In the genomic region with DNA sequence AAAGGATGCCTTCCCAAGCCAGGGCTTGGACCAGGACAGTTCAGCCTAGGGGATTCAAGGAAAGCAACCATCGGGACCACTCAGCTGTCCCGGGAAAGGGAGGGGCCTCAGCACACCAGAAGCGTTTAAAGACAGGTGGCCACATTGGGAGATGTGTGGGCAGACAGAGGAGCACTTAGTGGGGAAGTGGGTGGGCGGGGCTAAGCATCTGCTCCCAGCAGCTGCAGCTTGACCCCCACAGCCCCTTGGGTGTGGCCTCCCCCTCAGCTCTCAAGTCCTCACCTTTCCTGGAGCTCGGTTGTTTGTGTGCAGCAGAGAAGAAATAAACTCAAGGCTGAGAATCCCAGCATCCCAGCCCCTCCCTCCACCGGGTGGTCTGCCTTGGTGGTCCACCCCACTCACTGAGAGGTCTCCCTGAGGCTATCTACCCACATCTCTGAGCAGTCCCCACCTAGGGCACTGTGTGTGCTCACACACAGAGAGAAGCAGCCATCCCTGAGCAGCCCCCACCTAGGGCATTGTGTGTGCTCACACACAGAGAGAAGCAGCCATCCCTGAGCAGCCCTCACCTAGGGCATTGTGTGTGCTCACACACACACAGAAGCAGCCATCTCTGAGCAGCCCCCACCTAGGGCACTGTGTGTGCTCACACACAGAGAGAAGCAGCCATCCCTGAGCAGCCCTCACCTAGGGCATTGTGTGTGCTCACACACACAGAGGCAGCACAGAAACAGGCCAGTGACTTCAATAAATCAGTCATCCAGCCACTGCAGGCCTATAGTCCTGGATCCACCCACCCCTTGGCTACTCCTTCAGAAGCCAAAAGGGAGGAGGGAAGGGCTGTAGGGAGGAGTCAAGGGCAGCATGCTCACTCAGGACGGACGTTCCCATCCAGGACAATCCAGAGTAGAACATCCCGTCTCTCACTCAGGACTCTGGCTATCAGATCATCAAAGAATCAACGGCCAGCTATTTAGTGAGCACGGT, we compare ENCODE assay signal across 8 mouse cellular contexts.
DNase-seq lines count a peak whose midpoint lies in the region; ATAC-seq and TF ChIP-seq lines count a peak whose summit lies in the region.

No protein-coding gene starts in this region.

- H3K27ac ChIP-seq in lung, embryonic 14.5 days (ENCODE audit: low read depth), result peak overlapping the region; percentile 18; the same call in 1 of the 2 replicates
- H3K27ac ChIP-seq in heart, embryonic 11.5 days (ENCODE audit: low read depth, low read length), result no peak overlapping the region
- H3K27ac ChIP-seq in lung, embryonic 15.5 days, result 0 out of 2 replicates have a peak overlapping the region, but pooled peaks have one; percentile 10

- peak; percentile 36; the same call in 1 of the 2 replicates for ATAC-seq in lung, embryonic 14.5 days (ENCODE audit: insufficient read depth)
- 0 out of 2 replicates have a peak, but pooled peaks have one; percentile 3 for ATAC-seq in heart, embryonic 11.5 days (replicated peaks; ENCODE audit: insufficient number of reproducible peaks, low FRiP score, low TSS enrichment)
- ATAC-seq in lung, embryonic 15.5 days (ENCODE audit: borderline replicate concordance, extremely low read depth, low FRiP score, low TSS enrichment), result peak; percentile 26; the same call in 1 of the 2 replicates

- no peaks in the 10 kb centered on the region for H3K36me3 ChIP-seq in lung, embryonic 14.5 days (ENCODE audit: insufficient read depth)
- no peaks in the 10 kb centered on the region for H3K36me3 ChIP-seq in heart, embryonic 11.5 days (ENCODE audit: control insufficient read depth, insufficient read depth, low read length)
- H3K36me3 ChIP-seq in lung, embryonic 15.5 days, result no peaks in the 10 kb centered on the region

- no peak for TF ChIP-seq CTCF in lung, embryonic 14.5 days (IDR thresholded peaks at IDR 0.05; ENCODE audit: low read depth)
- TF ChIP-seq CTCF in lung, adult 2 months (IDR thresholded peaks at IDR 0.05; ENCODE audit: insufficient read depth, low read length), result no peak

- TF ChIP-seq POLR2A in lung, adult 2 months (IDR thresholded peaks at IDR 0.05; ENCODE audit: borderline replicate concordance, extremely low read depth, low read depth, low read length), result no peak

- H3K4me3 ChIP-seq in lung, embryonic 14.5 days (ENCODE audit: low read depth, low read length), result no peak overlapping the region
- no peak overlapping the region for H3K4me3 ChIP-seq in lung, adult 2 months (replicated peaks; ENCODE audit: extremely low read depth, low read depth, low read length)
- no peak overlapping the region for H3K4me3 ChIP-seq in heart, embryonic 11.5 days (ENCODE audit: low read depth, low read length)
- H3K4me3 ChIP-seq in lung, embryonic 15.5 days, result no peak overlapping the region

- H3K4me2 ChIP-seq in lung, embryonic 14.5 days, result no peak overlapping the region
- no peak overlapping the region for H3K4me2 ChIP-seq in heart, embryonic 11.5 days
- H3K4me2 ChIP-seq in lung, embryonic 15.5 days, result no peak overlapping the region

- H3K4me1 ChIP-seq in lung, embryonic 14.5 days (ENCODE audit: insufficient read depth), result peaks cover 42% of the 10 kb centered on the region
- peaks cover 33% of the 10 kb centered on the region for H3K4me1 ChIP-seq in lung, adult 2 months (ENCODE audit: control insufficient read depth, insufficient read depth, low read length)
- H3K4me1 ChIP-seq in heart, embryonic 11.5 days (ENCODE audit: control insufficient read depth, insufficient read depth, low read length), result peaks cover 40% of the 10 kb centered on the region
- peaks cover 64% of the 10 kb centered on the region for H3K4me1 ChIP-seq in lung, embryonic 15.5 days

- 15% methylated on average over 11 of the region's 11 CpGs for WGBS in lung, embryonic 14.5 days
- WGBS in lung, adult 2 months, result 33% methylated on average over 11 of the region's 11 CpGs
- 23% methylated on average over 11 of the region's 11 CpGs for WGBS in heart, embryonic 11.5 days (ENCODE audit: insufficient replicate concordance)
- WGBS in lung, embryonic 15.5 days, result 16% methylated on average over 11 of the region's 11 CpGs

- no peaks in the 10 kb centered on the region for H3K27me3 ChIP-seq in lung, embryonic 14.5 days (ENCODE audit: insufficient read depth, low read length)
- no peaks in the 10 kb centered on the region for H3K27me3 ChIP-seq in heart, embryonic 11.5 days (ENCODE audit: control insufficient read depth, insufficient read depth, low read length)
- H3K27me3 ChIP-seq in lung, embryonic 15.5 days, result no peaks in the 10 kb centered on the region

- no peaks in the 10 kb centered on the region for H3K9me3 ChIP-seq in lung, embryonic 14.5 days (ENCODE audit: low read depth, low read length)
- no peaks in the 10 kb centered on the region for H3K9me3 ChIP-seq in heart, embryonic 11.5 days (replicated peaks; ENCODE audit: control insufficient read depth, low read length)
- H3K9me3 ChIP-seq in lung, embryonic 15.5 days, result no peaks in the 10 kb centered on the region

- no peak overlapping the region for H3K9ac ChIP-seq in lung, embryonic 14.5 days
- no peak overlapping the region for H3K9ac ChIP-seq in heart, embryonic 11.5 days (ENCODE audit: low read depth, low read length)
- H3K9ac ChIP-seq in lung, embryonic 15.5 days, result no peak overlapping the region

- DNase-seq in lung, embryonic 14.5 days, result peak; percentile 68
- no peak for DNase-seq in lung, adult 2 months
- DNase-seq in thymus, postnatal 25 days, result no peak
- DNase-seq in cerebellum, adult 18-20 months, result no peak
- DNase-seq in cerebellum, postnatal 25 days, result no peak
- DNase-seq in adrenal gland, postnatal 25 days, result no peak
